ENCODE assay signal across 8 mouse cellular contexts in genomic region chr14:55900414-55900755, GRCm38 (mm10). TPM values are rescaled to one million over a fixed set of nuclear protein-coding genes. Genes with fewer than 3 reads are reported as not detected.
DNase-seq lines count a peak whose midpoint lies in the region; ATAC-seq and TF ChIP-seq lines count a peak whose summit lies in the region.

No protein-coding gene starts in this region.

- peak; percentile 40; the same call in 1 of the 2 replicates for ATAC-seq in kidney, embryonic 16.5 days (ENCODE audit: low FRiP score, low TSS enrichment)
- ATAC-seq in embryonic facial prominence, embryonic 12.5 days (ENCODE audit: insufficient number of reproducible peaks, insufficient read depth, low FRiP score, low TSS enrichment), result peak; percentile 11; the same call in 1 of the 2 replicates
- ATAC-seq in hindbrain, postnatal 0 days, result no peak
- peak; percentile 53 for ATAC-seq in midbrain, postnatal 0 days (ENCODE audit: low FRiP score)

- peak overlapping the region; percentile 83 for H3K27ac ChIP-seq in kidney, embryonic 16.5 days (ENCODE audit: low read length)
- H3K27ac ChIP-seq in embryonic facial prominence, embryonic 12.5 days, result peak overlapping the region; percentile 86
- peak overlapping the region; percentile 84 for H3K27ac ChIP-seq in hindbrain, postnatal 0 days
- H3K27ac ChIP-seq in midbrain, postnatal 0 days (ENCODE audit: low read depth, low read length), result peak overlapping the region; percentile 89

- no peaks in the 10 kb centered on the region for H3K27me3 ChIP-seq in kidney, embryonic 16.5 days (ENCODE audit: insufficient read depth, low read length)
- no peaks in the 10 kb centered on the region for H3K27me3 ChIP-seq in embryonic facial prominence, embryonic 12.5 days
- H3K27me3 ChIP-seq in hindbrain, postnatal 0 days (ENCODE audit: insufficient read depth, low read length), result no peaks in the 10 kb centered on the region
- H3K27me3 ChIP-seq in midbrain, postnatal 0 days (ENCODE audit: insufficient read depth, low read length), result no peaks in the 10 kb centered on the region

- peaks cover 16% of the 10 kb centered on the region for H3K4me1 ChIP-seq in kidney, embryonic 16.5 days (ENCODE audit: insufficient read depth, low read length)
- H3K4me1 ChIP-seq in embryonic facial prominence, embryonic 12.5 days, result peaks cover 16% of the 10 kb centered on the region
- peaks cover 11% of the 10 kb centered on the region for H3K4me1 ChIP-seq in hindbrain, postnatal 0 days (ENCODE audit: insufficient read depth, low read length)
- H3K4me1 ChIP-seq in midbrain, postnatal 0 days (ENCODE audit: insufficient read depth, low read length), result peaks cover 4% of the 10 kb centered on the region; the same call in 1 of the 2 replicates

- WGBS in kidney, embryonic 16.5 days, result 3% methylated on average over 12 of the region's 12 CpGs
- WGBS in embryonic facial prominence, embryonic 12.5 days, result 4% methylated on average over 12 of the region's 12 CpGs
- 8% methylated on average over 12 of the region's 12 CpGs for WGBS in hindbrain, postnatal 0 days
- 6% methylated on average over 12 of the region's 12 CpGs for WGBS in midbrain, postnatal 0 days

- no peak for TF ChIP-seq CTCF in hindbrain, postnatal 0 days (IDR thresholded peaks at IDR 0.05; ENCODE audit: low read depth)
- TF ChIP-seq CTCF in midbrain, postnatal 0 days (IDR thresholded peaks at IDR 0.05), result no peak

- peaks cover 22% of the 10 kb centered on the region for H3K36me3 ChIP-seq in kidney, embryonic 16.5 days (ENCODE audit: insufficient read depth, low read length)
- H3K36me3 ChIP-seq in embryonic facial prominence, embryonic 12.5 days, result peaks cover 27% of the 10 kb centered on the region
- peaks cover 21% of the 10 kb centered on the region; the same call in 1 of the 2 replicates for H3K36me3 ChIP-seq in hindbrain, postnatal 0 days (ENCODE audit: insufficient read depth, low read length)
- H3K36me3 ChIP-seq in midbrain, postnatal 0 days (ENCODE audit: insufficient read depth, low read length), result peaks cover 27% of the 10 kb centered on the region

- peak overlapping the region; percentile 59 for H3K4me3 ChIP-seq in kidney, embryonic 16.5 days (ENCODE audit: low read length)
- peak overlapping the region; percentile 50 for H3K4me3 ChIP-seq in embryonic facial prominence, embryonic 12.5 days
- peak overlapping the region; percentile 52 for H3K4me3 ChIP-seq in hindbrain, postnatal 0 days (ENCODE audit: low read length)
- peak overlapping the region; percentile 48 for H3K4me3 ChIP-seq in midbrain, postnatal 0 days (ENCODE audit: low read depth, low read length)

- H3K9me3 ChIP-seq in kidney, embryonic 16.5 days (ENCODE audit: low read length), result no peaks in the 10 kb centered on the region
- H3K9me3 ChIP-seq in embryonic facial prominence, embryonic 12.5 days, result no peaks in the 10 kb centered on the region
- H3K9me3 ChIP-seq in hindbrain, postnatal 0 days (ENCODE audit: low read length), result no peaks in the 10 kb centered on the region
- no peaks in the 10 kb centered on the region for H3K9me3 ChIP-seq in midbrain, postnatal 0 days (ENCODE audit: low read length)

- DNase-seq in kidney, adult 8-10 months, result no peak
- no peak for DNase-seq in hindbrain, postnatal 0 days (ENCODE audit: low spot score)
- DNase-seq in midbrain, postnatal 0 days (ENCODE audit: low spot score), result no peak
- DNase-seq in spleen, adult 12 weeks (ENCODE audit: low spot score), result no peak
- no peak for DNase-seq in frontal cortex, postnatal 25 days (ENCODE audit: low spot score in 2 of 2)
- DNase-seq in right cerebral cortex, postnatal 36 days (ENCODE audit: low spot score in 2 of 2), result no peak

- H3K4me2 ChIP-seq in kidney, embryonic 16.5 days (replicated peaks; ENCODE audit: low read depth, low read length), result peak overlapping the region; percentile 81
- peak overlapping the region; percentile 84 for H3K4me2 ChIP-seq in embryonic facial prominence, embryonic 12.5 days (replicated peaks)
- peak overlapping the region; percentile 90 for H3K4me2 ChIP-seq in hindbrain, postnatal 0 days (ENCODE audit: low read depth, low read length)
- H3K4me2 ChIP-seq in midbrain, postnatal 0 days (ENCODE audit: low read depth, low read length, poor library complexity, severe bottlenecking), result peak overlapping the region; percentile 84

- peak overlapping the region; percentile 83 for H3K9ac ChIP-seq in kidney, embryonic 16.5 days (replicated peaks; ENCODE audit: low read length)
- peak overlapping the region; percentile 64 for H3K9ac ChIP-seq in embryonic facial prominence, embryonic 12.5 days
- peak overlapping the region; percentile 76 for H3K9ac ChIP-seq in hindbrain, postnatal 0 days (replicated peaks; ENCODE audit: low read length)
- H3K9ac ChIP-seq in midbrain, postnatal 0 days (replicated peaks; ENCODE audit: low read length, poor library complexity, severe bottlenecking), result peak overlapping the region; percentile 77

RNA-seq across cellular contexts. Expression of gene Sdr39u1, which starts 0.3 kb away (rescaled TPM):
- 71.1 and 75.8 TPM in 2 replicates for polyA plus RNA-seq in kidney, embryonic 16.5 days (2015; fragmentation: Nextera tagmentation; extraction: Ambion mirVana)
- polyA plus RNA-seq in embryonic facial prominence, embryonic 12.5 days (2016; fragmentation: Nextera tagmentation; extraction: Ambion mirVana), result 69.9 and 77.7 TPM in 2 replicates
- 120 and 138 TPM in 2 replicates for total RNA-seq in hindbrain, postnatal 0 days (2014; rRNA removed)
- 134 and 136 TPM in 2 replicates for polyA plus RNA-seq in hindbrain, postnatal 0 days (2015; fragmentation: Nextera tagmentation; extraction: Ambion mirVana)
- 143 and 146 TPM in 2 replicates for total RNA-seq in midbrain, postnatal 0 days (2014; rRNA removed)
- polyA plus RNA-seq in midbrain, postnatal 0 days (2015; fragmentation: Nextera tagmentation; extraction: Ambion mirVana), result 131 and 162 TPM in 2 replicates

RNA-seq across cellular contexts. Expression of gene Khnyn, which starts 15.6 kb away (rescaled TPM):
- 18.7 and 19.3 TPM in 2 replicates for polyA plus RNA-seq in kidney, embryonic 16.5 days (2015; fragmentation: Nextera tagmentation; extraction: Ambion mirVana)
- polyA plus RNA-seq in embryonic facial prominence, embryonic 12.5 days (2016; fragmentation: Nextera tagmentation; extraction: Ambion mirVana), result 31.6 and 31.8 TPM in 2 replicates
- total RNA-seq in hindbrain, postnatal 0 days (2014; rRNA removed), result 15.1 and 17.9 TPM in 2 replicates
- polyA plus RNA-seq in hindbrain, postnatal 0 days (2015; fragmentation: Nextera tagmentation; extraction: Ambion mirVana), result 7.0 and 7.1 TPM in 2 replicates
- total RNA-seq in midbrain, postnatal 0 days (2014; rRNA removed), result 14.2 and 19.9 TPM in 2 replicates
- polyA plus RNA-seq in midbrain, postnatal 0 days (2015; fragmentation: Nextera tagmentation; extraction: Ambion mirVana), result 6.3 and 6.5 TPM in 2 replicates

RNA-seq across cellular contexts. Expression of gene Cbln3, which starts 16.2 kb away (rescaled TPM):
- polyA plus RNA-seq in kidney, embryonic 16.5 days (2015; fragmentation: Nextera tagmentation; extraction: Ambion mirVana), result 0.42 and 0.74 TPM in 2 replicates
- 0.28 and 0.42 TPM in 2 replicates for polyA plus RNA-seq in embryonic facial prominence, embryonic 12.5 days (2016; fragmentation: Nextera tagmentation; extraction: Ambion mirVana)
- 2.1 and 5.0 TPM in 2 replicates for total RNA-seq in hindbrain, postnatal 0 days (2014; rRNA removed)
- polyA plus RNA-seq in hindbrain, postnatal 0 days (2015; fragmentation: Nextera tagmentation; extraction: Ambion mirVana), result 0.67 and 0.68 TPM in 2 replicates
- total RNA-seq in midbrain, postnatal 0 days (2014; rRNA removed), result 0.66 and 1.8 TPM in 2 replicates
- 0.43 and 0.54 TPM in 2 replicates for polyA plus RNA-seq in midbrain, postnatal 0 days (2015; fragmentation: Nextera tagmentation; extraction: Ambion mirVana)

RNA-seq across cellular contexts. Expression of gene Cma1, which starts 44.1 kb away (rescaled TPM):
- polyA plus RNA-seq in kidney, embryonic 16.5 days (2015; fragmentation: Nextera tagmentation; extraction: Ambion mirVana), result 2.0 and 2.3 TPM in 2 replicates
- polyA plus RNA-seq in embryonic facial prominence, embryonic 12.5 days (2016; fragmentation: Nextera tagmentation; extraction: Ambion mirVana), result 0.60 and 0.85 TPM in 2 replicates
- total RNA-seq in hindbrain, postnatal 0 days (2014; rRNA removed), result 0.21 and 1.6 TPM in 2 replicates
- polyA plus RNA-seq in hindbrain, postnatal 0 days (2015; fragmentation: Nextera tagmentation; extraction: Ambion mirVana), result 0.88 and 1.3 TPM in 2 replicates
- 2.7 TPM in 1 of 2 replicates, not detected in the other for total RNA-seq in midbrain, postnatal 0 days (2014; rRNA removed)
- polyA plus RNA-seq in midbrain, postnatal 0 days (2015; fragmentation: Nextera tagmentation; extraction: Ambion mirVana), result 0.42 and 1.7 TPM in 2 replicates

RNA-seq across cellular contexts. Expression of gene Nynrin, which starts 46.6 kb away (rescaled TPM):
- 22.5 and 25.1 TPM in 2 replicates for polyA plus RNA-seq in kidney, embryonic 16.5 days (2015; fragmentation: Nextera tagmentation; extraction: Ambion mirVana)
- polyA plus RNA-seq in embryonic facial prominence, embryonic 12.5 days (2016; fragmentation: Nextera tagmentation; extraction: Ambion mirVana), result 41.4 and 41.7 TPM in 2 replicates
- total RNA-seq in hindbrain, postnatal 0 days (2014; rRNA removed), result 33.6 and 39.3 TPM in 2 replicates
- polyA plus RNA-seq in hindbrain, postnatal 0 days (2015; fragmentation: Nextera tagmentation; extraction: Ambion mirVana), result 5.1 and 6.4 TPM in 2 replicates
- total RNA-seq in midbrain, postnatal 0 days (2014; rRNA removed), result 36.4 and 42.0 TPM in 2 replicates
- 6.8 and 7.2 TPM in 2 replicates for polyA plus RNA-seq in midbrain, postnatal 0 days (2015; fragmentation: Nextera tagmentation; extraction: Ambion mirVana)
